Mouse (Mus musculus): ENCODE data around the gene Tchh. TPM values are rescaled to one million over a fixed set of nuclear protein-coding genes. Genes with fewer than 3 reads are reported as not detected.

The Tchh gene
- polyA plus RNA-seq, 1 experiment from 2014 or later: 0.25 TPM

Small RNA genes lying within 50 kb of the gene (microRNA-seq; reads per million reads assigned to microRNA genes)
- gene Gm22752 (ENCODE audit: insufficient number of aligned reads): not detected

Other genes starting within 250 kb of the Tchh start
- not detected in 2 replicates for gene Flg2, start 245.1 kb upstream of the Tchh start, polyA plus RNA-seq (2014; fragmentation: Nextera tagmentation; extraction: Ambion mirVana)
- 0.33 TPM in 1 of 2 replicates, not detected in the other for gene Flg, start 168.8 kb upstream of the Tchh start, polyA plus RNA-seq (2014; fragmentation: Nextera tagmentation; extraction: Ambion mirVana)
- not detected in 2 replicates for gene Hrnr, start 122.6 kb upstream of the Tchh start, polyA plus RNA-seq (2014; fragmentation: Nextera tagmentation; extraction: Ambion mirVana)
- not detected in 2 replicates for gene Rptn, start 48.6 kb upstream of the Tchh start, polyA plus RNA-seq (2014; fragmentation: Nextera tagmentation; extraction: Ambion mirVana)
- not detected in 2 replicates for gene Tchhl1, start 26.4 kb downstream of the Tchh start, polyA plus RNA-seq (2014; fragmentation: Nextera tagmentation; extraction: Ambion mirVana)
- gene S100a11, start 78.2 kb downstream of the Tchh start, polyA plus RNA-seq (2014; fragmentation: Nextera tagmentation; extraction: Ambion mirVana): 317 and 320 TPM in 2 replicates
- 128 and 139 TPM in 2 replicates for gene S100a10, start 112.8 kb downstream of the Tchh start, polyA plus RNA-seq (2014; fragmentation: Nextera tagmentation; extraction: Ambion mirVana)
- not detected in 2 replicates for gene Tdpoz2, start 210.4 kb downstream of the Tchh start, polyA plus RNA-seq (2014; fragmentation: Nextera tagmentation; extraction: Ambion mirVana)
- not detected in 2 replicates for gene Tdpoz1, start 234.0 kb downstream of the Tchh start, polyA plus RNA-seq (2014; fragmentation: Nextera tagmentation; extraction: Ambion mirVana)